23 mouse cellular contexts compared by ENCODE assay signal in genomic region chr1:75319166-75319565, GRCm38 (mm10). TPM values are rescaled to one million over a fixed set of nuclear protein-coding genes. Genes with fewer than 3 reads are reported as not detected.
DNase-seq lines count a peak whose midpoint lies in the region; ATAC-seq lines count a peak whose summit lies in the region.
"Had no signal": no experiment of that assay in that cellular context is flagged by ENCODE, and none has a peak within 500 bp of the region (broad histone marks: within the 10 kb centered on the region; RNA-seq: fewer than 3 reads in every experiment).

No protein-coding gene starts in this region.

- peak overlapping the region; percentile 14; the same call in 1 of the 2 replicates for H3K9ac ChIP-seq in heart, embryonic 13.5 days
- H3K9ac ChIP-seq: embryonic facial prominence, embryonic 13.5 days; embryonic facial prominence, embryonic 15.5 days; forebrain, embryonic 12.5 days had no signal

- no peak overlapping the region for H3K4me3 ChIP-seq in heart, embryonic 13.5 days
- H3K4me3 ChIP-seq: embryonic facial prominence, embryonic 13.5 days; embryonic facial prominence, embryonic 15.5 days; erythroblast, embryonic 14.5 days; forebrain, embryonic 10.5 days; forebrain, embryonic 12.5 days had no signal

- peaks cover 15% of the 10 kb centered on the region for H3K4me1 ChIP-seq in heart, embryonic 13.5 days

- peaks cover 16% of the 10 kb centered on the region for H3K36me3 ChIP-seq in heart, embryonic 13.5 days

- intact Hi-C loops in heart, postnatal 36 days (cut with DNase I): loop anchor here (5.0 kb wide), 3 partner anchors 107 to 732 kb away; partner anchors contain the start of genes Ankzf1, Atg9a, Bcs1l and Glb1l

- no peaks in the 10 kb centered on the region for H3K9me3 ChIP-seq in heart, embryonic 13.5 days
- H3K9me3 ChIP-seq: embryonic facial prominence, embryonic 13.5 days; embryonic facial prominence, embryonic 15.5 days; forebrain, embryonic 10.5 days; forebrain, embryonic 12.5 days had no signal

- H3K4me2 ChIP-seq in heart, embryonic 13.5 days: no peak overlapping the region
- H3K4me2 ChIP-seq: embryonic facial prominence, embryonic 15.5 days; forebrain, embryonic 12.5 days had no signal

- 81% methylated on average over 10 of the region's 10 CpGs for WGBS in heart, embryonic 13.5 days

- H3K27me3 ChIP-seq in heart, embryonic 13.5 days (replicated peaks): no peaks in the 10 kb centered on the region
- H3K27me3 ChIP-seq: embryonic facial prominence, embryonic 13.5 days; embryonic facial prominence, embryonic 15.5 days; forebrain, embryonic 12.5 days had no signal

- no peak overlapping the region for H3K27ac ChIP-seq in heart, embryonic 13.5 days (replicated peaks)
- H3K27ac ChIP-seq: embryonic facial prominence, embryonic 13.5 days; embryonic facial prominence, embryonic 15.5 days; forebrain, embryonic 12.5 days had no signal

- peak; percentile 37 for DNase-seq in cerebellum, adult 9-11 months
- DNase-seq in cerebellum, postnatal 14 days: no peak
- no peak for DNase-seq in heart, postnatal 36 days
- DNase-seq: adrenal gland, adult 2 months; adrenal gland, postnatal 10 days; adrenal gland, postnatal 25 days; cerebellum, adult 11 months; cerebellum, adult 18-20 months; cerebellum, adult 8-10 months; cerebellum, postnatal 25 days; embryo, embryonic 11 days had no signal

- ATAC-seq in heart, embryonic 13.5 days (ENCODE audit: extremely low read depth, insufficient number of reproducible peaks, low FRiP score, low TSS enrichment): no peak
- ATAC-seq: forebrain, embryonic 14.5 days; forebrain, embryonic 16.5 days had no signal

RNA-seq across cellular contexts. Expression of gene Dnpep, which starts 1.4 kb away (rescaled TPM):
- 115 and 121 TPM in 2 replicates for polyA plus RNA-seq in heart, embryonic 13.5 days (2015; fragmentation: Nextera tagmentation; extraction: Ambion mirVana)
- 10 to 100 TPM; 78.0 to 89.7 TPM for total RNA-seq in heart, postnatal 36 days (2021)

RNA-seq across cellular contexts. Expression of gene Resp18, which starts 41.0 kb away (rescaled TPM):
- 0.75 TPM in 1 of 2 replicates, not detected in the other for polyA plus RNA-seq in heart, embryonic 13.5 days (2015; fragmentation: Nextera tagmentation; extraction: Ambion mirVana)
- total RNA-seq in heart, postnatal 36 days (2021): not detected
- total RNA-seq: common myeloid progenitor, adult 5-6 weeks; ES-E14; MEL had no signal
- polyA plus RNA-seq: C2C12; erythroblast, embryonic 14.5 days had no signal

RNA-seq across cellular contexts. Expression of gene Des, which starts 41.0 kb away (rescaled TPM):
- polyA plus RNA-seq in heart, embryonic 13.5 days (2015; fragmentation: Nextera tagmentation; extraction: Ambion mirVana): 393 and 426 TPM in 2 replicates
- total RNA-seq in heart, postnatal 36 days (2021): 1,000 to 10,000 TPM; 1,347 to 1,420 TPM
- total RNA-seq: common myeloid progenitor, adult 5-6 weeks had no signal

RNA-seq across cellular contexts. Expression of gene Ptprn, which starts 54.9 kb away (rescaled TPM):
- 0.40 and 0.87 TPM in 2 replicates for polyA plus RNA-seq in heart, embryonic 13.5 days (2015; fragmentation: Nextera tagmentation; extraction: Ambion mirVana)
- under 1 TPM; 0.92 to 0.95 TPM for total RNA-seq in heart, postnatal 36 days (2021)
- total RNA-seq: MEL had no signal
- polyA plus RNA-seq: erythroblast, embryonic 14.5 days had no signal

RNA-seq across cellular contexts. Expression of gene Speg, which starts 55.9 kb away (rescaled TPM):
- polyA plus RNA-seq in heart, embryonic 13.5 days (2015; fragmentation: Nextera tagmentation; extraction: Ambion mirVana): 55.1 and 58.8 TPM in 2 replicates
- 100 to 1,000 TPM; 120 to 128 TPM for total RNA-seq in heart, postnatal 36 days (2021)
- total RNA-seq: common myeloid progenitor, adult 5-6 weeks had no signal
